9 mouse cellular contexts compared by ENCODE assay signal in the genomic region with DNA sequence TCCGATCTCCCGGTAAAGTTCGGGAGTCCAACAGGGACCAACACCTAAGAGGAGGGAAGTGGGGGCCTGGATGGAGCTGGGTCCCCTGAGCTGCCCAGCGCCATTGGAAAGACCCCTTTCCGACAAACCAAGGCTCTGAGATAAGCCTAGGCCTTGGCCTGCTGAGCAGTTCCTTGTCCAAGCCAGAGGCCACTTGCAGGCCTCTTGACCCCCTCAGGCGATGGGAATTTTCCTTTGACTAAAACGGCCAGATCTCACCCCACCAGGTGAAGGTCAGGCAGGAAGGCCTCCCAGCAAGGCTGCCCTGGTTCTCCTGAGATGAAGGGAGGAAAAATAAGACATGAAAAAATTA. TPM values are rescaled to one million over a fixed set of nuclear protein-coding genes. Genes with fewer than 3 reads are reported as not detected.
DNase-seq lines count a peak whose midpoint lies in the region; ATAC-seq and TF ChIP-seq lines count a peak whose summit lies in the region.
"Had no signal": no experiment of that assay in that cellular context is flagged by ENCODE, and none has a peak within 500 bp of the region (broad histone marks: within the 10 kb centered on the region; RNA-seq: fewer than 3 reads in every experiment).

No protein-coding gene starts in this region.

- no peak for ATAC-seq in liver, embryonic 16.5 days (ENCODE audit: low read depth)

- H3K79me2 ChIP-seq in heart, adult 2 months (replicated peaks; ENCODE audit: control insufficient read depth, insufficient read depth, low read length) = no peaks in the 10 kb centered on the region; the same call in 1 of the 2 replicates

- TF ChIP-seq POLR2A in heart, adult 2 months (IDR thresholded peaks at IDR 0.05; ENCODE audit: insufficient read depth, low read depth, low read length) = no peak
- no peak for TF ChIP-seq POLR2A in ES-Bruce4 (IDR thresholded peaks at IDR 0.05; ENCODE audit: insufficient read depth, low read length)

- WGBS in heart, adult 2 months = 4% methylated on average over 7 of the region's 7 CpGs
- WGBS in liver, embryonic 16.5 days (ENCODE audit: insufficient replicate concordance) = 8% methylated on average over 7 of the region's 7 CpGs

- no peaks in the 10 kb centered on the region for H3K36me3 ChIP-seq in heart, adult 2 months (ENCODE audit: control insufficient read depth, insufficient read depth, low read length)
- H3K36me3 ChIP-seq in ES-Bruce4 (ENCODE audit: control insufficient read depth, insufficient read depth, low read length, poor library complexity, severe bottlenecking) = no peaks in the 10 kb centered on the region
- H3K36me3 ChIP-seq in liver, embryonic 16.5 days (ENCODE audit: control insufficient read depth, insufficient read depth) = no peaks in the 10 kb centered on the region
- H3K36me3 ChIP-seq: G1E had no signal

- H3K4me1 ChIP-seq in heart, adult 2 months (ENCODE audit: control insufficient read depth, insufficient read depth, low read length) = peaks cover 10% of the 10 kb centered on the region
- H3K4me1 ChIP-seq in ES-Bruce4 (ENCODE audit: control insufficient read depth, insufficient read depth, low read length) = peaks cover 2% of the 10 kb centered on the region
- no peaks in the 10 kb centered on the region; the same call in 1 of the 2 replicates for H3K4me1 ChIP-seq in liver, embryonic 16.5 days (ENCODE audit: control insufficient read depth, low read depth, low read length)

- peak overlapping the region; percentile 100 for H3K27ac ChIP-seq in heart, adult 2 months
- H3K27ac ChIP-seq in ES-Bruce4 (ENCODE audit: insufficient read depth, low read length) = no peak overlapping the region; the same call in 1 of the 2 replicates
- H3K27ac ChIP-seq in liver, embryonic 16.5 days (ENCODE audit: low read length) = peak overlapping the region; percentile 61; the same call in 1 of the 2 replicates

- no peak for TF ChIP-seq EP300 in heart, adult 2 months (IDR thresholded peaks at IDR 0.05; ENCODE audit: insufficient read depth, low read depth, low read length)
- TF ChIP-seq EP300 in ES-Bruce4 (IDR thresholded peaks at IDR 0.05; ENCODE audit: insufficient read depth, low read depth, low read length) = no peak

- no peak for TF ChIP-seq CTCF in heart, adult 2 months (IDR thresholded peaks at IDR 0.05)
- no peak for TF ChIP-seq CTCF in ES-Bruce4 (IDR thresholded peaks at IDR 0.05; ENCODE audit: low read depth, low read length)

- DNase-seq in heart, adult 2 months = no peak
- DNase-seq in heart, postnatal 25 days (ENCODE audit: low spot score) = no peak
- peak; percentile 29 for DNase-seq in forelimb bud, embryonic 11.5 days (ENCODE audit: low read depth, low spot score)
- DNase-seq in spleen, postnatal 36 days (ENCODE audit: low spot score in 2 of 2) = no peak
- DNase-seq in adrenal gland, postnatal 4 days (ENCODE audit: low spot score in 2 of 2) = no peak
- DNase-seq in T-cell, adult 2 months (ENCODE audit: low spot score) = no peak

- H3K27me3 ChIP-seq in heart, adult 2 months (ENCODE audit: control insufficient read depth, insufficient read depth, low read length) = no peaks in the 10 kb centered on the region
- no peaks in the 10 kb centered on the region for H3K27me3 ChIP-seq in ES-Bruce4 (ENCODE audit: control insufficient read depth, insufficient read depth, low read length, poor library complexity, severe bottlenecking)
- peaks cover 40% of the 10 kb centered on the region for H3K27me3 ChIP-seq in liver, embryonic 16.5 days (ENCODE audit: control insufficient read depth, insufficient read depth, low read depth, low read length)

- peak overlapping the region; percentile 86 for H3K4me3 ChIP-seq in heart, adult 2 months
- H3K4me3 ChIP-seq in ES-Bruce4 (ENCODE audit: low read depth, low read length) = peak overlapping the region; percentile 80
- peak overlapping the region; percentile 64 for H3K4me3 ChIP-seq in liver, embryonic 16.5 days (ENCODE audit: low read depth, low read length)

- no peaks in the 10 kb centered on the region for H3K9me3 ChIP-seq in ES-Bruce4 (replicated peaks; ENCODE audit: control insufficient read depth, insufficient read depth, low read length, poor library complexity, severe bottlenecking)
- H3K9me3 ChIP-seq in liver, embryonic 16.5 days (replicated peaks; ENCODE audit: control insufficient read depth, low read length) = no peaks in the 10 kb centered on the region

- intact Hi-C loops in heart, adult 2 months (cut with DNase I) = loop anchor here (5.0 kb wide), 1 partner anchor 504 kb away; no protein-coding TSS in a partner anchor
- intact Hi-C loops in heart, postnatal 25 days (cut with DNase I) = no loop called here

- peak overlapping the region; percentile 60 for H3K4me2 ChIP-seq in liver, embryonic 16.5 days (ENCODE audit: low read depth, low read length)

- H3K9ac ChIP-seq in heart, adult 2 months (ENCODE audit: low read depth, low read length) = peak overlapping the region; percentile 98
- H3K9ac ChIP-seq in ES-Bruce4 (ENCODE audit: low read depth, poor library complexity, severe bottlenecking) = peak overlapping the region; percentile 89
- H3K9ac ChIP-seq in liver, embryonic 16.5 days (ENCODE audit: low read depth, low read length) = peak overlapping the region; percentile 68

RNA-seq across cellular contexts. Expression of a gene that starts 1.0 kb away (rescaled TPM):
- 10 to 100 TPM; 27.0 to 29.0 TPM for total RNA-seq in heart, adult 2 months (2021)
- polyA plus RNA-seq in heart, adult 2 months (2012; rRNA removed) = 15.3 and 32.0 TPM in 2 replicates
- total RNA-seq in heart, postnatal 25 days (2021) = 10 to 100 TPM; 30.8 to 32.3 TPM
- polyA plus RNA-seq in ES-Bruce4 (2011; ENCODE audit: insufficient read depth, insufficient read length, low read depth, missing spikeins) = 25.9 and 26.7 TPM in 2 replicates
- polyA plus RNA-seq in liver, embryonic 16.5 days (2015; fragmentation: Nextera tagmentation; extraction: Ambion mirVana) = 0.13 and 0.14 TPM in 2 replicates
- total RNA-seq in adrenal gland, postnatal 4 days (2021) = 10 to 100 TPM; 13.4 to 13.5 TPM
- polyA plus RNA-seq: G1E had no signal
